Mouse (Mus musculus): ENCODE data around the gene Synpo2.
"Not testable (repeated sequence)": the region's sequence is repeated elsewhere in the genome, so short reads cannot be mapped to it uniquely, and the experiment has no call there.

Synpo2 gene

GRCm38 (mm10) chr3:123145942-123146341 is 90.0 kb downstream of the Synpo2 start:
- in situ Hi-C loops (cut with MboI; ENCODE audit: low pct_unique_long_range_greater_than_20kb in 1 of 2, low sequenced_read_pairs in 2 of 2, unreplicated experiment in 1 of 2), result no loop called here

GRCm38 (mm10) chr3:123143412-123143811 is 92.5 kb downstream of the Synpo2 start:
- in situ Hi-C loops (cut with MboI; ENCODE audit: low pct_unique_long_range_greater_than_20kb in 1 of 2, low sequenced_read_pairs in 2 of 2, unreplicated experiment in 1 of 2), result no loop called here

- in situ Hi-C loops (cut with MboI; ENCODE audit: low pct_unique_long_range_greater_than_20kb in 1 of 2, low sequenced_read_pairs in 2 of 2, unreplicated experiment in 1 of 2), result no loop called here
These were observed 93.7 kb downstream of the Synpo2 start for GRCm38 (mm10) chr3:123142298-123142697.

GRCm38 (mm10) chr3:123141069-123141468 is 94.9 kb downstream of the Synpo2 start:
- in situ Hi-C loops (cut with MboI; ENCODE audit: low pct_unique_long_range_greater_than_20kb in 1 of 2, low sequenced_read_pairs in 2 of 2, unreplicated experiment in 1 of 2), result no loop called here

- in situ Hi-C loops (cut with MboI; ENCODE audit: low pct_unique_long_range_greater_than_20kb in 1 of 2, low sequenced_read_pairs in 2 of 2, unreplicated experiment in 1 of 2), result no loop called here
These were observed 95.8 kb downstream of the Synpo2 start for GRCm38 (mm10) chr3:123140134-123140533.

GRCm38 (mm10) chr3:123139619-123140018 is 96.3 kb downstream of the Synpo2 start:
- in situ Hi-C loops (cut with MboI; ENCODE audit: low pct_unique_long_range_greater_than_20kb in 1 of 2, low sequenced_read_pairs in 2 of 2, unreplicated experiment in 1 of 2), result no loop called here

GRCm38 (mm10) chr3:123138274-123139003 is 97.5 kb downstream of the Synpo2 start:
- in situ Hi-C loops (cut with MboI; ENCODE audit: low pct_unique_long_range_greater_than_20kb in 1 of 2, low sequenced_read_pairs in 2 of 2, unreplicated experiment in 1 of 2), result no loop called here

GRCm38 (mm10) chr3:123132101-123132500 is 103.8 kb downstream of the Synpo2 start:
- in situ Hi-C loops (cut with MboI; ENCODE audit: low pct_unique_long_range_greater_than_20kb in 1 of 2, low sequenced_read_pairs in 2 of 2, unreplicated experiment in 1 of 2), result no loop called here

- in situ Hi-C loops (cut with MboI; ENCODE audit: low pct_unique_long_range_greater_than_20kb in 1 of 2, low sequenced_read_pairs in 2 of 2, unreplicated experiment in 1 of 2), result no loop called here
These were observed 104.7 kb downstream of the Synpo2 start for GRCm38 (mm10) chr3:123131151-123131756.

- in situ Hi-C loops (cut with MboI; ENCODE audit: low pct_unique_long_range_greater_than_20kb in 1 of 2, low sequenced_read_pairs in 2 of 2, unreplicated experiment in 1 of 2), result no loop called here
These were observed 105.4 kb downstream of the Synpo2 start for GRCm38 (mm10) chr3:123130314-123131150.

- in situ Hi-C loops (cut with MboI; ENCODE audit: low pct_unique_long_range_greater_than_20kb in 1 of 2, low sequenced_read_pairs in 2 of 2, unreplicated experiment in 1 of 2), result no loop called here
These were observed 107.2 kb downstream of the Synpo2 start for GRCm38 (mm10) chr3:123128781-123129180.

GRCm38 (mm10) chr3:123128091-123128490 is 107.9 kb downstream of the Synpo2 start:
- in situ Hi-C loops (cut with MboI; ENCODE audit: low pct_unique_long_range_greater_than_20kb in 1 of 2, low sequenced_read_pairs in 2 of 2, unreplicated experiment in 1 of 2), result no loop called here

GRCm38 (mm10) chr3:123126741-123127140 is 109.2 kb downstream of the Synpo2 start:
- in situ Hi-C loops (cut with MboI; ENCODE audit: low pct_unique_long_range_greater_than_20kb in 1 of 2, low sequenced_read_pairs in 2 of 2, unreplicated experiment in 1 of 2), result not testable (repeated sequence)

- in situ Hi-C loops (cut with MboI; ENCODE audit: low pct_unique_long_range_greater_than_20kb in 1 of 2, low sequenced_read_pairs in 2 of 2, unreplicated experiment in 1 of 2), result no loop called here
These were observed 112.1 kb downstream of the Synpo2 start for GRCm38 (mm10) chr3:123123817-123124216.

- in situ Hi-C loops (cut with MboI; ENCODE audit: low pct_unique_long_range_greater_than_20kb in 1 of 2, low sequenced_read_pairs in 2 of 2, unreplicated experiment in 1 of 2), result no loop called here
These were observed 113.6 kb downstream of the Synpo2 start for GRCm38 (mm10) chr3:123122151-123123030.

- in situ Hi-C loops (cut with MboI; ENCODE audit: low pct_unique_long_range_greater_than_20kb in 1 of 2, low sequenced_read_pairs in 2 of 2, unreplicated experiment in 1 of 2), result no loop called here
These were observed 119.0 kb downstream of the Synpo2 start for GRCm38 (mm10) chr3:123116903-123117302.

- in situ Hi-C loops (cut with MboI; ENCODE audit: low pct_unique_long_range_greater_than_20kb in 1 of 2, low sequenced_read_pairs in 2 of 2, unreplicated experiment in 1 of 2), result no loop called here
These were observed 120.0 kb downstream of the Synpo2 start for GRCm38 (mm10) chr3:123115770-123116527.

Measured in mouse embryonic stem cell (cell line).